Mouse (Mus musculus) yolk sac, embryonic 10.5 days (tissue): Measurements from ENCODE around the gene Gga3.

Experiments used
- DNase-seq: peaks from one replicate; pipeline ENCODE4 v3.0.0-alpha.2; 2017; ENCODE audit warnings: low spot score

Gga3 gene

DNA sequence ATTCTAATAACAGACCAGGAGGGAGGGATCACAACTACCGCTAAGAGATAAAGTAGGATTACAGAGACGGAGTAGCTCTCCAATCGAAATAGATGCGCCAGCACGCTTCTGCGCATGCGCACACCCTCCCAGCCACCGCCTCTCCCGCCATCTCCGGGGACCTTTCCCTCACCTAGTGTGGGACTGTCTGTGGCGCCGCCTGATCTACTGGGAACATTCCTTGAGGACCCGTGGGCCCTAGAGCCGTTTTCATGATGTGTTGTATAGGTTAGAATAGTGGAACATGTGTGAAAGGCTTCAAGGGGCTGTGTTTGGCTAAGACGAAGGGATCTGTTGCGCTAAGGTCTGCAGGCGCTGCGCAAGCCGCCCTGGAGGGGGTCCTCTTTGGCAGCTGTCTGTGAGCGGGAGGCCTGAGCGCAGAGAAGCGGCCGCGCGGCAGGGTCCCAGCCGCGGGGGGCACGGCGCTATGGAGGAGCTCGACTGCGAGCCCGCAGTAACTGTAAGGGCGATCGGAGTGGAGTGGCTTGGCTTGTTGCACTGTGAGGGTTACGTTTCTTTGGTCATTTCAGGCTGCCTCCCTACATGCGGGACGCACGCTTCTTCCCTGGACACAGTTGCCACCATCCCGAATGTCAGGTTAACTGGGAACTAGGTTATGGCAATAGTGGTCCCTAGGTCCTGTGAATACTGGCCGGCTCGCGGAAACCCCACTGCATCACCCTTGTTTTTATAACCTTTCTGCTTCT lies 39.6 kb downstream of the Gga3 start, which contains the start of gene Nup85:
Gene Nup85, plus strand, starts transcription at position 371 of the 746 bp plus-strand sequence.
- peak; percentile 99 for DNase-seq

DNA sequence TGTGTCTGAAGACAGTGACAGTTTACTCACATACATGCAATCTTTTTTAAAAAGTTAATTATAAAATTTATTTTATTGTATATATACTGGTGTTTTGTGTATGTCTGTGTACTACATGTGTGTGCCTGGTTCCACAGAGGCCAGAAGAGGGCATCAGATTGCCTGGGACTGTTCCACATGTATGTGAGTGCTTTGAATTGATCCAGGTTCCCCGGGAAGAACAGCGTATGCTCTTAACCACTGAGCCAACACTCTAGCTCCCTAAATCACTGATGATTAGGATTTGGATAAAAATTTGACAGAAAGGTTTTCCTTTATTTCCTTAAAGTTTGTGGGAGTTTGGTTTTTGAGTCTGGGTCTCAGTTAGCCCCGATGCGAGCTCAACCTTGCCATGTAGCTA lies 40.4 kb downstream of the Gga3 start:
- no peak for DNase-seq

- DNase-seq = no peak
These were observed 48.1 kb downstream of the Gga3 start for GRCm38 (mm10) chr11:115555717-115556116.

- DNase-seq = no peak
These were observed 51.1 kb downstream of the Gga3 start for GRCm38 (mm10) chr11:115552783-115553182.

GRCm38 (mm10) chr11:115543571-115543970 lies 60.3 kb downstream of the Gga3 start:
- no peak for DNase-seq

- no peak for DNase-seq
These were observed 65.8 kb downstream of the Gga3 start for GRCm38 (mm10) chr11:115538045-115538444.

DNA sequence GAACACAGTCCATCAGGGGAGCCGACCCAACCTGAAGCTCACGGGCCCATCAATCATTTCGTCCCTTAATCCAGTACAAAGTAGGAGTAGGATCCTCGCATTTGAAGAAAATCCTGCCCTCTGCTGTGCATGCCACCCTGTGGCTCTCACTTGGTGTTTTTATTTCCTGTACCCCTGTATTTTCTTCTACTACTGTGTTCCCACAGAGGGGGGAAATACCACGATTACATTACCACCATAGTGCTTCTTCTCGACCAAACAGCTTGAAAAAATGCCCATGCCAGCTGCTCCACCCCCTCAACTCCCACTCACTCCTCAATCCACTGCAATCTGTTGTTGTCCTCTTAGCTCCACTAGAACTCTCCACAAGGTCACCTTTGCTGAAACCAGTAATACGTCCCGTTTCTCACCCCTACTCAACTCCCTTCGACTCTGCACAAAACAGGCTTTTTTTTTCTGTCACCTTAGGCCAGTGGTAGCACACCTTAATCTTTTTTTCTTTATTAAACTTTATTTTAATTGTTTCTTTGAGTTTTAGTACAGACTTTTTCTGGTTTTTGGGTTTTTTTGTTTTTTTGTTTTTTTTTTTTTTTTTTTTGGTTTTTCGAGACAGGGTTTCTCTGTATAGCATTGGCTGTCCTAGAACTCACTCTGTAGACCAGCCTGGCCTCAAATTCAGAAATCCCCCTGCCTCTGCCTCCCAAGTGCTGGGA lies 66.8 kb downstream of the Gga3 start:
- DNase-seq = no peak

DNA sequence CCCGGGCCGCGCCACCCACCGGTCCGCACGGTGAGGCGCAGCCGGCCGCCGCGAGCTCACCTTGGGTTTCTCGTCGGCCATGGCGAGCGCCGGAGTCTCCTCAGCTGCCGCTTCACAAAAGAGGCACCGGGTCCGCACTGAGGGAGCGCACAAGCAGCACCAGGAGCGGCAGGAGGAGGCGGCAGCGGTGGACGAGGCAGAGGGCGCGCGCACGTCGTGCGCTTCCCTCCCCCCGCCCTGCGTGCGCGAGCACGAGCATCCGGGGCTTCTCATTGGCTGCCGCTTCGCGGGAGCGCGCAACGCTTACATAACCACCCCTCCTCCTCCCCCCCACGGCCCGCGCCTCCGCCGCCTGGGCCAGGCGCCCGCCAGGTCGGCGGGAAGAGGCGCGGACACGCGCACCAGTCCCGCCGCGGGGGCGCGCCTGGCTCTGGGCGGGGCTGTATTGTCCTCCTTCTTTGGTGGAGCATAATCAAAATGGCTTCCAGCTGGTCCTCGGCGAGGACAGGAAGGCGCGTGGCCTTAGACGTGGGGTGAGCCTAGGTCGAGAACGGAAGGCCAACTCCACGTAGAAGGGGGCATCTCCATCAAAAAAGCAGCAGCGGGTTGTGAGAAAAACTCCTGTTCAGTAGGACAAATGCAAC lies 67.7 kb downstream of the Gga3 start, which contains the start of gene Sumo2:
Gene Sumo2, minus strand, starts transcription at position 239 of the 644 bp plus-strand sequence.
- peak; percentile 97 for DNase-seq

DNA sequence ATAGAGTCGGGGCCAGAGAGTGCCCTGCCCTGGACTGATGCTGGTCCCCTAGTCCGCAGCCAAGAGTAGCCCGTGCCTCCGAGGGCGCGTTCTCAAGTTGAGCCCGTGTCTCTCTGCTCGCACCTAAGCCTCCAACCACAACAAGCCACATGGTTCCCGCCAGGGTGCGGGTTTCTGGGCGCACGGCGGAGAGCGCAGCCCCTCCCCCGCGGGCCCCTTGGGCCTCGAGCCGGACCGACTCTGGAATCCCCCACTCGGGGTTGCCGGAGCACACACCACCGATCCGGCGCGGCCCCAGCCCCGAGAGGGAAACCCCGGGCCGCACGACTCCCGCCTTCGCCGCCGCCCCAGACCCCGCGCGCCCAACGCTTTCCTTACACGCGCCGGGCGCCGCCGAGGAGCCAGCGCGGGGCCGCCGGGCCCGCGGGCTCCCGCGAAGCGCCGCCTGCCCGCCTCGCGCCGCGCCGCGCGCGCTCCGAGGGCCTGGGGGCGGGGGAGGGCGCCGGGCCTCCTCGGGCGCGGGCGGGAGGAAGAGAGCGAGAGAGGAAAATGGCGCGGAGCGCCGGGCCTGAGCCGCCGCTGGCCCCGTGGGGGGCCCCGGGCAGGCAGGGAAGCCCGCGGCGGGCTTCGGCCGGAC lies 68.3 kb downstream of the Gga3 start:
- DNase-seq = peak; percentile 75

GRCm38 (mm10) chr11:115534759-115535371 lies 69.0 kb downstream of the Gga3 start:
- DNase-seq = no peak
